Mouse (Mus musculus): ENCODE results near the gene Ccdc27.

Gene Ccdc27

GRCm38 (mm10) chr4:154053065-154053464, 10.6 kb upstream of the Ccdc27 start:
- H3K36me3 ChIP-seq (ENCODE audit: control insufficient read depth, insufficient read depth, low read length, poor library complexity, severe bottlenecking) = no peaks in the 10 kb centered on the region

GRCm38 (mm10) chr4:154051401-154051800, 8.9 kb upstream of the Ccdc27 start:
- DNase-seq (ENCODE audit: low read depth, low spot score) = no peak
- Histone ChIP-seq H3K27me3 (ENCODE audit: control insufficient read depth, insufficient read depth, low read length, poor library complexity, severe bottlenecking) (no peaks in the 10 kb centered on the region), H3K36me3 (ENCODE audit: control insufficient read depth, insufficient read depth, low read length, poor library complexity, severe bottlenecking) (no peaks in the 10 kb centered on the region)

More at GRCm38 (mm10) chr4:154053065-154053464, 10.6 kb upstream of the Ccdc27 start:
- no peaks in the 10 kb centered on the region for H3K27me3 ChIP-seq (ENCODE audit: control insufficient read depth, insufficient read depth, low read length, poor library complexity, severe bottlenecking)
- no peak for DNase-seq (ENCODE audit: low read depth, low spot score)

GRCm38 (mm10) chr4:154045837-154046236, 3.4 kb upstream of the Ccdc27 start:
- no peak for DNase-seq (ENCODE audit: low read depth, low spot score)

GRCm38 (mm10) chr4:154037123-154037522, 5.4 kb downstream of the Ccdc27 start:
- H3K27me3 ChIP-seq (ENCODE audit: control insufficient read depth, insufficient read depth, low read length, poor library complexity, severe bottlenecking) = no peaks in the 10 kb centered on the region
- no peak for DNase-seq (ENCODE audit: low read depth, low spot score)

More at GRCm38 (mm10) chr4:154045837-154046236, 3.4 kb upstream of the Ccdc27 start:
- no peaks in the 10 kb centered on the region for H3K36me3 ChIP-seq (ENCODE audit: control insufficient read depth, insufficient read depth, low read length, poor library complexity, severe bottlenecking)
- no peaks in the 10 kb centered on the region for H3K27me3 ChIP-seq (ENCODE audit: control insufficient read depth, insufficient read depth, low read length, poor library complexity, severe bottlenecking)

GRCm38 (mm10) chr4:154028646-154029045, 13.8 kb downstream of the Ccdc27 start:
- peak; percentile 55 for DNase-seq (ENCODE audit: low read depth, low spot score)
- Histone ChIP-seq H3K36me3 (ENCODE audit: control insufficient read depth, insufficient read depth, low read length, poor library complexity, severe bottlenecking) (no peaks in the 10 kb centered on the region), H3K27me3 (ENCODE audit: control insufficient read depth, insufficient read depth, low read length, poor library complexity, severe bottlenecking) (no peaks in the 10 kb centered on the region)

More at GRCm38 (mm10) chr4:154037123-154037522, 5.4 kb downstream of the Ccdc27 start:
- no peaks in the 10 kb centered on the region for H3K36me3 ChIP-seq (ENCODE audit: control insufficient read depth, insufficient read depth, low read length, poor library complexity, severe bottlenecking)

GRCm38 (mm10) chr4:154028066-154028465, 14.4 kb downstream of the Ccdc27 start:
- Histone ChIP-seq H3K36me3 (ENCODE audit: control insufficient read depth, insufficient read depth, low read length, poor library complexity, severe bottlenecking) (no peaks in the 10 kb centered on the region), H3K27me3 (ENCODE audit: control insufficient read depth, insufficient read depth, low read length, poor library complexity, severe bottlenecking) (no peaks in the 10 kb centered on the region)
- DNase-seq (ENCODE audit: low read depth, low spot score) = no peak

GRCm38 (mm10) chr4:154026441-154026761, 16.1 kb downstream of the Ccdc27 start:
- DNase-seq (ENCODE audit: low read depth, low spot score) = no peak
- Histone ChIP-seq H3K27me3 (ENCODE audit: control insufficient read depth, insufficient read depth, low read length, poor library complexity, severe bottlenecking) (no peaks in the 10 kb centered on the region), H3K36me3 (ENCODE audit: control insufficient read depth, insufficient read depth, low read length, poor library complexity, severe bottlenecking) (peaks cover 2% of the 10 kb centered on the region; the same call in 1 of the 2 replicates)

GRCm38 (mm10) chr4:154025641-154026440, 16.6 kb downstream of the Ccdc27 start, which contains the start of gene Smim1:
TSS of gene Smim1 (minus strand) at chr4:154026230.
- no peak for DNase-seq (ENCODE audit: low read depth, low spot score)
- Histone ChIP-seq H3K36me3 (ENCODE audit: control insufficient read depth, insufficient read depth, low read length, poor library complexity, severe bottlenecking) (peaks cover 2% of the 10 kb centered on the region; the same call in 1 of the 2 replicates), H3K27me3 (ENCODE audit: control insufficient read depth, insufficient read depth, low read length, poor library complexity, severe bottlenecking) (no peaks in the 10 kb centered on the region)

- H3K36me3 ChIP-seq (ENCODE audit: control insufficient read depth, insufficient read depth, low read length, poor library complexity, severe bottlenecking) = peaks cover 2% of the 10 kb centered on the region; the same call in 1 of the 2 replicates
- DNase-seq (ENCODE audit: low read depth, low spot score) = no peak
- no peaks in the 10 kb centered on the region for H3K27me3 ChIP-seq (ENCODE audit: control insufficient read depth, insufficient read depth, low read length, poor library complexity, severe bottlenecking)
Observed at GRCm38 (mm10) chr4:154024729-154025521, 17.6 kb downstream of the Ccdc27 start.

GRCm38 (mm10) chr4:154023754-154024601, 18.5 kb downstream of the Ccdc27 start:
- Histone ChIP-seq H3K27me3 (ENCODE audit: control insufficient read depth, insufficient read depth, low read length, poor library complexity, severe bottlenecking) (no peaks in the 10 kb centered on the region), H3K36me3 (ENCODE audit: control insufficient read depth, insufficient read depth, low read length, poor library complexity, severe bottlenecking) (peaks cover 2% of the 10 kb centered on the region; the same call in 1 of the 2 replicates)
- no peak for DNase-seq (ENCODE audit: low read depth, low spot score)

GRCm38 (mm10) chr4:154022844-154023243, 19.6 kb downstream of the Ccdc27 start:
- H3K36me3 ChIP-seq (ENCODE audit: control insufficient read depth, insufficient read depth, low read length, poor library complexity, severe bottlenecking) = peaks cover 2% of the 10 kb centered on the region; the same call in 1 of the 2 replicates
- DNase-seq (ENCODE audit: low read depth, low spot score) = no peak
- no peaks in the 10 kb centered on the region for H3K27me3 ChIP-seq (ENCODE audit: control insufficient read depth, insufficient read depth, low read length, poor library complexity, severe bottlenecking)

- Histone ChIP-seq H3K36me3 (ENCODE audit: control insufficient read depth, insufficient read depth, low read length, poor library complexity, severe bottlenecking) (peaks cover 2% of the 10 kb centered on the region; the same call in 1 of the 2 replicates), H3K27me3 (ENCODE audit: control insufficient read depth, insufficient read depth, low read length, poor library complexity, severe bottlenecking) (no peaks in the 10 kb centered on the region)
- DNase-seq (ENCODE audit: low read depth, low spot score) = no peak
Observed at GRCm38 (mm10) chr4:154022407-154022806, 20.1 kb downstream of the Ccdc27 start.

GRCm38 (mm10) chr4:154021432-154021831, 21.0 kb downstream of the Ccdc27 start:
- DNase-seq (ENCODE audit: low read depth, low spot score) = no peak
- Histone ChIP-seq H3K36me3 (ENCODE audit: control insufficient read depth, insufficient read depth, low read length, poor library complexity, severe bottlenecking) (peaks cover 2% of the 10 kb centered on the region; the same call in 1 of the 2 replicates), H3K27me3 (ENCODE audit: control insufficient read depth, insufficient read depth, low read length, poor library complexity, severe bottlenecking) (no peaks in the 10 kb centered on the region)

- Histone ChIP-seq H3K36me3 (ENCODE audit: control insufficient read depth, insufficient read depth, low read length, poor library complexity, severe bottlenecking) (peaks cover 2% of the 10 kb centered on the region; the same call in 1 of the 2 replicates), H3K27me3 (ENCODE audit: control insufficient read depth, insufficient read depth, low read length, poor library complexity, severe bottlenecking) (no peaks in the 10 kb centered on the region)
- DNase-seq (ENCODE audit: low read depth, low spot score) = peak; percentile 62
Observed at GRCm38 (mm10) chr4:154019571-154019970, 22.9 kb downstream of the Ccdc27 start.
